Mouse (Mus musculus): ENCODE data around the gene Polr2a.
A peak's percentile ranks its signal among the peaks of the same experiment; 100 is the strongest.
"Not testable (repeated sequence)": the region's sequence is repeated elsewhere in the genome, so short reads cannot be mapped to it uniquely, and the experiment has no call there.

The Polr2a gene

GRCm38 (mm10) chr11:69754701-69755100 is 3.7 kb downstream of the Polr2a start:
- no peak for DNase-seq (ENCODE audit: low read depth, low spot score)

DNA sequence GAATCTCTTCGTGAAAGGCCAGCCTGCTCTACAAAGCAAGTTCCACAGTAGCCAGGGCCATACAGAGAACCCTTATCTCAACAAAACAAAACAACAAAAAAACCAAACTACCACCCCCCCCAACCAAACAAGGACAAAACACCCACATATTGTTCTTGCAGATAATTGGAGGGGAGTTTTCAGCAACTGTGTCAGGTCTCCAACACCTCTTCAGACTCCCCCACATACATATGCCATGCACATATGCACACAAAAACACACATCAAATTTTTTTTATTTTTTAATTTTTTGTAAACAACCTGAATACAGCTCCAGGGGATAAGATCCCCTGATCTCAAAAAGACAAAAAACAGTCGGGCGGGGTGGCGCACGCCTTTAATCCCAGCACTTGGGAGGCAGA is 4.2 kb downstream of the Polr2a start:
- DNase-seq (ENCODE audit: low read depth, low spot score) = no peak

DNA sequence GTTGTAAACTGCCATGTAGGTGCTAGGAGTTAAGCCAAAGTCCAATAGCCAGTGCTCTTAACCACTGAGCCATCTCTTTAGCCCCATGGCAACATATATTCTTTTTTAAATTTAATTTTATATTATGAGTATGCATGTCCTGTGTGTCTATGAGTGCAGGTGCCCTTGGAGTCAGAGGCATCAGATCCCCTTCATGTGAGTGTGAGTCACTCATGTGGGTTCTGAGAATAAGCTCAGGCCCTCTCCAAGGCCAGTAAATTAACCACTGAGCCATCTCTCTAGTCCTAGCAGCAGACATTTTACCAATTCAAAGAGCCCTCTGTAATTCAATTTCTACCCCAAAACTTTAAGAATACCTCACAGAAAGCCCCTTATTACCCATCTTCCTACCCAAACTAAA is 5.8 kb downstream of the Polr2a start:
- no peak for DNase-seq (ENCODE audit: low read depth, low spot score)

DNA sequence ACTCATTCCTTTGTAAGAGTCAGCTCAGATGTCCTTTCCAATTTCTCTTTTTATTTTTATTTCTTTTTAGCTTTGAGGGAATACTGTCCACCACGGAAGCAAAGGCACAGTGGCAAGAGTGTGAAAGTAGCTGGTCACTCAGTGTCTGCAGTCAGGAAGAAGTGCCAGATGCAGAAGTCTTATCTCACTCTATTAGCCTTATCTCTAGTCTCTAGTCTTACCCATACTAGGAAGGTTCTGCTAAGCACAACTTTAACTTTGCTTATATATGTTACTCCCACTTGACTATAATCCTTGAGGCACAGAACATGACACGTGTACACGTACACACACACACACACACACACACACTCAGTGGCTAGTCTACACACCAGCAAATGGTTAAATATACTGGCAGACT is 6.8 kb downstream of the Polr2a start:
- no peak for DNase-seq (ENCODE audit: low read depth, low spot score)

DNA sequence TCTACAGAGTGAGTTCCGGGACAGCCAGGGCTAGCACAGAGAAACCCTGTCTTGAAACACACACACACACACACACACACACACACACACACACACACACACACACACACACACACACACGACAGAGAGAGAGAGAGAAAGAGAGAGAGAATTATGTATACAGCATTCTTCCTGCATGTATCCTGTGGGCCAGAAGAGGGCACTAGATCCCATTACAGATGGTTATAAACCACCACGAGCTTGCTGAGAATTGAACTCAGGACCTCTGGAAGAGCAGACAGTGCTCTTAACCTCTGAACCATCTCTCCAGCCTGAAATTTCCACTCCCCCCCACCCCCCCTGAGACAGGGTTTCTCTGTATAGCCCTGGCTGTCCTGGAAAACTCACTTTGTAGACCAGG is 27.0 kb downstream of the Polr2a start:
- not testable (repeated sequence) for DNase-seq (ENCODE audit: low read depth, low spot score)

- peak; percentile 52 for DNase-seq (ENCODE audit: low read depth, low spot score)
Measured at GRCm38 (mm10) chr11:69729063-69729462, 29.4 kb downstream of the Polr2a start.

DNA sequence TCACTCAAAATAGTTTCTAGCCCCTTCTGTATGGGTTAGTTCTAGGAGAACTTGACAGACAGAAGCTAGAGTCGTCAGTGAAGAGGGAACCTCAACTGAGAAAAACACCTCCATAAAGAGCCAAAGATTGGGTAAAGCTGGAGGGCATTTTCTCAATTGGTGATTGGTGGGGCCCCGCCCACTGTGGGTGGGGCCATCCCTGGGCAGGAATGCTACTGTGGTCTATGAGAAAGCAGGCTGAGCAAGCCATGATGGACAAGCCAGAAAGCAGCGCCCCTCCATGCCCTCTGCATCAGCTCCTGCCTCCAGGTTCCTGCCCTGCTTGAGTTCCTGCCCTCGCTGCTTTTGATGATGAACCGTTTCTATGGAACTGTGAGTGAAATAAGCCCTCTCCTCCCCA is 32.5 kb downstream of the Polr2a start:
- no peak for DNase-seq (ENCODE audit: low read depth, low spot score)

- no peak for DNase-seq (ENCODE audit: low read depth, low spot score)
Measured at GRCm38 (mm10) chr11:69723074-69723473, 35.4 kb downstream of the Polr2a start.

GRCm38 (mm10) chr11:69720852-69721251 is 37.6 kb downstream of the Polr2a start:
- DNase-seq (ENCODE audit: low read depth, low spot score) = no peak

DNA sequence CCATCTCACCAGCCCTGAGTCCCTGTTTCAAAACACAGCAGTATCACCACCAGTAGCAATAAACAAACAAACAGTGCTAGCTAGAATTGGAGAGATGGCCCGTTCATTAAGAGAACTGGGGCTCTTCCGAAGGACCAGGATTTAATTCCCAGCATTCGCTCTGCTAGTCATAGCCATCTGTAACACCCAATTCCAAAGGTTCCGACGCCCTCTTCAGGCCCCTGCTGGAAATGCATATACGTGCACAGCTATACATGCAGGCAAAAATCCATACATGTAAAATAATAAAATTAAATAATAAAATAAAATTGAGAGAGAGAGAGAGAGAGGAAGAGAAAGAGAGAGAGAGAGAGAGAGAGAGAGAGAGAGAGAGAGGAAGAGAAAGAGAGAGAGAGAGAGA is 39.0 kb downstream of the Polr2a start:
- DNase-seq (ENCODE audit: low read depth, low spot score) = no peak

DNA sequence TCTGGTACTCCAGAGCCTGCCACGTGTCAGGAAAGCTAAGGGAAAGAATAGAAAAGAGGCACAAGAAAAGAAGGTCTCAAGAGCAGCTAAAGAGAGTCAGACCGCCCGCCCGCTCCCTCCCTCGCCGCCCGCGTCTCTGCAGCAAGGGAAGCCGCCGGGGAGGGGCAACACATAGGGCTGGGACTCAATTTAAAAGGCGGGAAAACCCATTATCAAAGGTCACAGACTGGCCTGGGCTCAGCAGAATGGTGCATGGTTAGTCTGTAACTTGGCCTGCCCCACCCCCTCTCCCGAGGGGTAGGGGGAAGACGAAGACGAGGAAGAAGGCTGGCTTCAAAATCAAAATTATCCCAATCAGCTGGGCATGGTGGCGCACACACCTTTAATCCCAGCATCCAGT is 39.8 kb downstream of the Polr2a start:
- DNase-seq (ENCODE audit: low read depth, low spot score) = no peak

DNA sequence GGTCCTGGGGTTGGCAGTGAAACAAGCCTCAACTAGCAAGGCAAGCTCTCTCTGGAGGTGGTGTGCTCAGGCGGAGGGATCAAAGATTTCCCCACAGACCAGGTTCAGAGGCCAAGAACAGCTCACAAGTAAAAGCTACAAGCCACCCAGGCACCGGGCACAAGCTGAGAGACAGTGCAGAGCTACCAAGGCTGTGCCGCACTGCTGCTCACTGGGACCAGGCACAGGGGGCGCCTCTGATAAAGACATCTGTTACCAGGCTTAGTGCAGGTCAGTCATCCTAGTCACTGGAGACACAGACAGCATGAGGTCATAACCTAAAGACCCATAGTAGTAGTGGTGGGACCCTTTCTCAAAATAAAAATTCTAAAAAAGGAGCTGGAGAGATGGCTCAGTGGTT is 41.5 kb downstream of the Polr2a start:
- DNase-seq (ENCODE audit: low read depth, low spot score) = no peak

- DNase-seq (ENCODE audit: low read depth, low spot score) = peak; percentile 28
Measured at GRCm38 (mm10) chr11:69715929-69716328, 42.5 kb downstream of the Polr2a start.

GRCm38 (mm10) chr11:69715482-69715881 is 43.0 kb downstream of the Polr2a start:
- no peak for DNase-seq (ENCODE audit: low read depth, low spot score)

DNA sequence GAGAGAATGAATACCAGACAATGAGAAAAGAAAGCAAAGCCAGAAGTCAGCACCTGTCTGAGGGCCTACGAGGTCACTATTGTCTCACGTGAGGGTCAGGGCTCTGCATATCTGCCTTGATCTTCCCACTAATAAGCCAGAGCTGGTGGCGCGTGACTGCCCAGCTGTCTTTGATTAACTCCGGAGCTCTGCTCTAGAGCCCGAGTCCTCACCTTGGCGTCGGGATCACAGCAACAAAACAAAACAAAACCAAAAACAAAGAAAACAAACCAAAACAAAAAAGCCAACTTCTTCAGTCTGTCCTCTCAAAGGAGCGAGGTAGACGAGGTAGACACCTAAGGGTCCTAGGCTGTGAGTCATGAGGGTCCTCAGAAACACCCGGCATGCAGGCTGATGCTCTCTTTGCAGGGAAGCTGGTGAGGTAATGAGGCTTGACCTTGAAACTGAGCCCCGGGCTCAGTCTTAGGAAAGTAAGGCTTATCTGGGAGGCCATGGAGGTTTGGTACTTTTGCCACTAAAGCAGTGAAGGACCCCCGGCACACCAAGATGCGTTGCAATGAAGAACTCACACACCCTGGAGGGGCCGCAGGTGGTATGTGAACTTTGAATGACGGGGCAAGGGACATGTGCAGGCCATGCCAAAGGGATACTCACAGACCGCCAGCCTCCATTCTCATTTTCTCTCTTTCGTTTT is 43.7 kb downstream of the Polr2a start:
- no peak for DNase-seq (ENCODE audit: low read depth, low spot score)

GRCm38 (mm10) chr11:69712954-69713672 is 45.3 kb downstream of the Polr2a start:
- no peak for DNase-seq (ENCODE audit: low read depth, low spot score)

- DNase-seq (ENCODE audit: low read depth, low spot score) = no peak
Measured at GRCm38 (mm10) chr11:69711082-69711481, 47.4 kb downstream of the Polr2a start.

DNA sequence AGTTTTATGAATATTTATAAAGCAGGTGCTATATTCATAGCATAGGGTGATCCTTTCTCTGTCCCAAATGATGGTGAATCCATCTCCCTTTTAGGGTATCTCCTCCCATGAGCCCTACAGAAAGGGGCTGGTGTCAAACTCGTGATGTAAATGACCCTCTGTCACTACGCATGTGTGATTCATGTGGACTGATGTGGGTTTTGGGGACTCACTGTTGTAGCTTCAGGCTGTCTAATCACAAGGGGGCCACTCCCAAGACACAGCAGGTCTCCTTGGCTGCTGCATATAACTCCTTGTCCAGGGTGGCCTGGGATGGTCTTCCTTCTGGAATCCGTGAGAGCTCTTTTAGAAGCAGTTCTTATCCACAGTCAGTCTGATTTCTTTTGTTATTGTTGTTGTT is 48.0 kb downstream of the Polr2a start:
- no peak for DNase-seq (ENCODE audit: low read depth, low spot score)

DNA sequence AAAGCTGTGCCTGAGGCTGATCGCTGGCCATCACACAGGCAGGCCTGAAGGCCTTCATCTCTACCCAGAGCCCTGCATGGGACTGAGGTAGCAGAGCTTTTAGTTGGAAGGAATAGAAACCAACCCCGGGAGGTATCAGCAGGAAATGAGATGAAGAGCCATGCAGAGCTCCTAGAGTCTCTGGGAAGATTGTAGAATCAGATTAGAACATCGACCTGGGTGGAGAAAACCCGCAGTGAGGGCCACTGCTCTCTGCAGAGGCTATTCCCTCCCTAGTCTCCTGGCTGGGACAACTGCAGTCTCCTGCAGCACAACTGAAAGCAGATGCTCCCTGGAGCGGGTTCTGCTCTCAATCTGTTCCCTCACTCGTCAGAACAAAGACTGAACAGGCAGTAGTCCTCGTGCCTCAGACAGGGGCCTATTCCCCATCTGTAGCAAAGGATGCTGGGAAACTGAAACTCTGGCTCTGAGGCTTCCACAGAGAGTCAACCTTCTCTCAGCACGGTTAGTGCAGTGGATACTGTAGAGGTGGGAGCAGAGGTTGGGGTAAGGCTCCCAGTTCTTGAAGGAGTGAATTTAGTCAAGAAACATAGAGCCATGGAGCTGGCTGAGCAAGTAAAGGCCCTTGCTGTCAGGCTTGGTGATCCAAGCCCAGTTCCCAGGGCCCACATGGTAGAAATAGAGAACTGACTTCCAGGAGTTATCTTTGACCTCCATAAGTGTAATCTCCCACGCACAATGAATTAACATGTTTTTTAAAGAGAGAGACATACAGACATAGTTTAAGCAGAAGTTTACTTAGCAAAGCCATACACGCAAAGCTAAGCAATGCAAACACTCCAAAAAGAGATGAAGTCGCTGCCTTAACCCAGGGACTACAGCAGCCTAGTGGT is 48.6 kb downstream of the Polr2a start:
- no peak for DNase-seq (ENCODE audit: low read depth, low spot score)

DNA sequence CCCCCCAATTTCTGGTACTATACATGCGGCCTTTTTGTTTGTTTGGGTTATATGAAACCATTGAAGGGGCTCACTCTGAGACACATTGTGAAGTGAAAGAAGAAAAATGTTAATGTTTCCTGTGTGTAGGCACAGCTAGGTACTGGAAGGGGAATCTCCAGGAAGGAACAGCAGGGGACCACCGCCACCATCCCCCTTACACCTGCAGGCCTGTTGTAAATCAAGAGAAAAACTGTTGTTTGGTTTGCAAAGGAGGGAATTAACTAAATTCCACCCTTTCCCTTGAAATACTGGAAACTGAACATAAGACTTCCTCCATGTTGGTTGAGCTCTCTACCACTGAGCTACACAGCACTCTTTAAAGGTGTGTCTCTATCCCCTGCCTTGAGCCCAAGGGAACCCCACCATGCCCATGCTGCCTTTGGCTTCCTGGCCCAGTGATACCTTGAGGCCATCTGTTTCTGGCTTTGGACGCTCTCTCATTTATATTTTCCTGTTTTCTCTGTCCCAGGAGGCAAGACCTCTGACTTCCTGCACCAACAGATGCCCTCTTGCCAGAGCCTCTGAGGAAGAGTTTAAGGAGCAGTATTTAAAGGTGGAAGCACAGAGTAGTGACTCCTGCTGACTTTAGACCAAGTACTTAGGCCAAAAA is 49.7 kb downstream of the Polr2a start:
- no peak for DNase-seq (ENCODE audit: low read depth, low spot score)

GRCm38 (mm10) chr11:69707873-69708381 is 50.5 kb downstream of the Polr2a start:
- no peak for DNase-seq (ENCODE audit: low read depth, low spot score)

- DNase-seq (ENCODE audit: low read depth, low spot score) = no peak
Measured at GRCm38 (mm10) chr11:69707480-69707847, 51.0 kb downstream of the Polr2a start.

All from skeletal muscle tissue, adult 2 months (tissue).